Mouse (Mus musculus) thymus, adult 18-20 months (tissue): ENCODE measurements around the gene Tln2.

ENCODE experiments used
- DNase-seq, 2 experiments: peaks; one replicate each; pipeline ENCODE4 v3.0.0; 2022; ENCODE audit warnings: mixed read lengths in 2 of 2

Tln2 gene

DNA sequence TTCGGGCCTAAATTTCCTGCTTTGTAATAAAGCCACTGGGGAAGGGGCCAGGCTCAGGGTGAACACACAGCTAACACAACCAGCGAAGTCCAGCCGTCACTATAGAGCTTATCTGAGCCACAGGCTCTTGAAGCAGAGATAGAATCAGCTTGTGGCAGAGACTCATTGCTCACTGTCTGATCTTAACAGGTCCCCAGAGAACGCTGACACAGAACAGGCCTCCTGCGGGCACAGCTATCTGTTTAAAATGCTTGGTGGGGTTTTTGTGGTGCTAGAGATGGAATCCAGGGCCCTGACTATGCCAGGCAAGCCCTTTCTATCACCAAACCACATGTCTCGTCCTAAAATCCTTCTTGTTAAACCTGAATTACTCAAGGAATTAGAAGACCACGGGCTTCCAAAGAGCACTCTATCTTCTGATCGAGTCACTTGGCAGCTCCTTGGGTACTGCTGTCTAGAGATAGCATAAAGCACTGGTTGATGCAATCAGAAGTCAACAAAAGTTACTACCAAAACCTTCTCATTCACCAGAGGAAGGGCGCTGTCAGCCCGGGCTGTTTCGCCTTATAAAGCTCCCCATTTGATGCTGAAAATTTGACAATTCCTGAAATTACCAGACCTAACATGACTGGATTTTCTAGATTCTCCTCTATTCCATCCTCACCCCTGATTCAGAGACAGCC is 95.9 kb downstream of the Tln2 start:
- DNase-seq: no peak

- DNase-seq: no peak
These were observed 118.0 kb downstream of the Tln2 start for GRCm38 (mm10) chr9:67441484-67441883.

- no peak for DNase-seq
These were observed 122.0 kb downstream of the Tln2 start for GRCm38 (mm10) chr9:67437511-67437910.

GRCm38 (mm10) chr9:67435333-67436154 is 124.0 kb downstream of the Tln2 start:
- DNase-seq: no peak

- DNase-seq: no peak
These were observed 130.2 kb downstream of the Tln2 start for GRCm38 (mm10) chr9:67429199-67429892.

DNA sequence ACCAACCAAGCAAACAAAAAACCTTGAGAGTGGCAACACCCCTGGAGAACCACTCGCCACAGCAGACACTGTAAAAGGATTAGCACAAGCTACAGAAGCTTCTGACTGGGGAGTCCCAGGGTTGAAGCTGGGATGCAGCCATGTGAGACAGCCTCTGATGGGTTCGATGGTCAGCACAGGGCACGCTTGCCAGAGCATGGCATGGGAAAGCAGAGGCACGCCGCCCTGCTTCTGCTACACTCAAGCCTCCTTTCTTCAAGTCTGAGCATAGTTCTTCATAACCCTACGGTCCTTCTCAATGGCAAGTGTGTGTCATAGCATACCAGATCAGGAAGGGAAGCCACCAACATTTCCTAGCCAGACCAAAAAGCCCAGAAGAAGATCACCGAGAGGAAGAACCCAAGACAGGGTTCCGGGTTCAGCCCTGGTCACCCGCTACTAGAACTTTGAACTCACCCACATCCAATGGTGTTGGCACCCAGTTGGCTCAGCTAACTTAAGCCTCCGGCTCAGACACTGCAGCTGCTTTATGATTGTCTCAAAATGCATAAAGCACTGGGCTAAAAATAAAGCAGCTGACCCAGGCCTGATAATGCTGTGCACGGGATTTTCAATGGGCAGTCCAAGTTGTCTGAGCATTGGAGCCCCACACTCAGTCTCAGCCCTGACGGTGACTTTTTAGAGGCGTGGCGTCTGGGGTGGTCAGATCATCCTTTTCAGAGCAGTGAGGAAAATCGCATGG is 131.0 kb downstream of the Tln2 start:
- DNase-seq: no peak

DNA sequence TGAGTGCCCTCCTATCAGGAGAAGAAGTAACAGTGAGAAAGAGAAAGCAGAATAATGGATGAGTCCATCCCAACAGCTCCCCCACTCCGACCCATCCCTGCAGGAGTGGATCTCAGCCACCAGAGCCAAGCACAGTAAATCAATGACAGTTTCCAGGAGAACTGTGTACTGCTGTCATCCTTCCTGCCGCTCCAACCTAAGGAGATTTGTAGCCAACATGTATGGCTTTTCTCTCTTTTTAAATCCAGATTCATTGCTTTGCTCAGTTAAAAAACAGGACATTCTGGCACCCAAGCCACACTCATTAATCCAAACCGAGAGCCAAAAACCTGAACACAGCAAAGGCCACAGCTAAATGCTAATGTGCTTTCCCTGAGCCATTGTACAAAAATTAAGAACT is 133.2 kb downstream of the Tln2 start:
- no peak for DNase-seq

DNA sequence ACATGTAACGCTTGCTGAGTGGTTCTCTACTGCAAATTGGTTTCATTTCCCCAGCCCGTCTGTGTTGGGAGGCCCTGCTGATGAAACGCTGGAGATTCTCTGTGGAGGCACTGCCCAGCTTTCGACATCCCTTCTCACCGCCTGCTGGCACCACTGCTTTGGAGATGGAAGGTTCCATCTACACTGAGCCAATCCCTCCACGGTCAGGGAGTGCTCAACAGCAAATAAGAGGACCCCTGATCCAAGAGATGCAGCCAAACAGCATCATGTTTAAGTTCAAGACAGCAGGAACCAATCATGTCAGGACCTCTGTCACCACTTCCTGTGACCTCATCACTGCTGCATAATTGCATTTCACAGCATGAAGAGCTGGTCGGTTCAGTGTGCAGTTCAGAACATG is 135.4 kb downstream of the Tln2 start:
- DNase-seq: no peak

- no peak for DNase-seq
These were observed 141.4 kb downstream of the Tln2 start for GRCm38 (mm10) chr9:67418092-67418491.

DNA sequence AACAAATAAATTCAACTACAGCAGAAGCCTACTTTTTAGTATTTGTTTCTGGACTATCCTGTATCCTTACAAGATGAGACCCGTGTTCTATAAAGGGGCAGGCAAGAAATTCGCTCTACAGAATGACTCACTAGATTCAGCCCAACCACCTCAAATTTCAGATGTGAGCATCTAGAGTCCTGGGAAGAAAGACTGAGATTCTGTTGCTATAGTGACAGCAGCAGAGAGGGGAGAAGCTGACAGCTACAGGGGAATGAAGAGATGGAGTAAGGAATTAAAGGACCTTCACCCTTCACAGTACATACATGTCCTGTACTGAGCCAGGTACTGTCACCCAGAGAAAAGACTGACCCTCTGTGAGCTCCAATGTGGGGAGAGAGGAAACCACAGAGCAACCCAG is 148.8 kb downstream of the Tln2 start:
- no peak for DNase-seq

- no peak for DNase-seq
These were observed 154.8 kb downstream of the Tln2 start for GRCm38 (mm10) chr9:67404736-67405135.

DNA sequence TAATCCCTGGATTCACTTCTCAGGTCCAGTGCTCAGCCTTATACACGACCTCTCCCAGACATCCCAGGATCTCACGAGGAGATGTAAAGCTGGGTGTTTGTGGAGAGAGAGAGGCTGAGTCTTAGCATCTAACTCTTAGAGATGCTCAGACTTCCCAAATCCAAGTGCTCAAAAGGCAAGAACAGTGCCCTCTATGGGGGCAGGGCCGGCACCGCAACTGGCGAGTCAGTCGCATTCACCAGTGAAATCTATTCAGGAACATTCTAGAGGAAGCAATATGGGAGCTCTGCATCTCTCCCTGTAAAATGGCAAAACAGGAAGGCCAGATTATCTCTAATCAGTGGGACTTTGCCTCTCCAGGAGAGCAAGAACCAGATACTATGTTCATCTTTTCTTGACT is 159.9 kb downstream of the Tln2 start:
- no peak for DNase-seq

DNA sequence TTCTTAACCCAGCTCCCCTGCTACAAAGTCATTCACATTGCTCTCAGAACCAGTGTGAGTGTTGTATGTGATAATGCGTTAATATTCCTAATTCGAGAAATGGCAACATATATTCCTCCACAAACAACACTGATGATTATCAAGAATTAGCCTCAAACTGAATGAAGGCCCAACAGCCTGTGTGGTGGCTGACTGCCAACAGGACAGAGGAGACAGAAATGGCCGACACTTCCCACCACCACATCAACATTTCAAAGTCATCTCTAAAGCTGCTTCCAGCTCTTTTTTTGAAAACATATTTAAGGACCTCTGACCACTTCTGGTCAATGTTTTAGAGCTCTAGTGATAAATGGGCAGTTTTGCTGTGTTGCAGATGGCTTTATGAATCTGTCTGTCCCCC is 161.7 kb downstream of the Tln2 start:
- no peak for DNase-seq

DNA sequence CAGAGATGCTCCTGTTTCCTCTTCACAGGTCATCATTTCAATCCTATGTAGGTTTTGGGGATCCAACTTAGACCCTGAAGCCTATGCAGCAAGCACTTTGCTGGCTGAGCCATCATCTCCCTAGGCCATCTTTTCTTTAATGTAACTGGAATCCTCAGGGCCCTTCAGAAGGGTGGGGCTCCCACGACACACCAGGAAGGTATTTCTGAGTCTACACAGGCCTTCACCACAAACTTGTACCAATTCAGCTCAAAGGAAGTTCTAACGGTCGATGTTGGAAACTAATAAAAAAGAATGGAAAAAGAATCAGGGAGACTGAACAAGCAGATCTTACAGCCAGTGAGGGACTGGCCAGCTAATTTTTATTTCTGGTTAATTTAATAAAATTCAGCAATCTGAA is 163.1 kb downstream of the Tln2 start:
- no peak for DNase-seq

DNA sequence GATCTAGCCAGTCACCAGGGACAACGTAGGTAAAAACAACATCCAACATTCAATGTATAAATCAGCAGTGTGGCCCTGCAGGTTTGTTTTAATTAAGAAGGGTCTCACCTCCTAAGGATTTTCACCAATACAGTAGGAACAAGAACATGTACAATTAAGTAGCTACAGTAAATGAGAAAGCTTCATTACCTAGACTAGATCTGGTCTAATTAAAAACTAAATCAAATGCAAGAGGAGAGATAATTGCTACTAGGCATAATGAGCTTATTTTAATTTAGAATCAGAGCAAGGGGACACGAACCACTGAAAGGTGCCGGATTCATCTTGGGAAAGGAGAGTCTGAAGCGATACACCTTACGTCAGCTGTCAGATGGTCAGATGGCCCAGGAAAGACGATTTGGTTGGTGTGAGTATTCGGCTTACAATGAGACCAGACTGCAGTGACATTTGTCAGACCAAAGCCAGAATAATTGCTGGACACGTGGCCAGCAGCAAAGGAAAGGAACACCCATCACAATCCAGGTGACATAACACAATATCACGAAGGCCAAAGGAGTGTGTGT is 175.4 kb downstream of the Tln2 start:
- no peak for DNase-seq

- DNase-seq: no peak
These were observed 179.4 kb downstream of the Tln2 start for GRCm38 (mm10) chr9:67380095-67380494.

DNA sequence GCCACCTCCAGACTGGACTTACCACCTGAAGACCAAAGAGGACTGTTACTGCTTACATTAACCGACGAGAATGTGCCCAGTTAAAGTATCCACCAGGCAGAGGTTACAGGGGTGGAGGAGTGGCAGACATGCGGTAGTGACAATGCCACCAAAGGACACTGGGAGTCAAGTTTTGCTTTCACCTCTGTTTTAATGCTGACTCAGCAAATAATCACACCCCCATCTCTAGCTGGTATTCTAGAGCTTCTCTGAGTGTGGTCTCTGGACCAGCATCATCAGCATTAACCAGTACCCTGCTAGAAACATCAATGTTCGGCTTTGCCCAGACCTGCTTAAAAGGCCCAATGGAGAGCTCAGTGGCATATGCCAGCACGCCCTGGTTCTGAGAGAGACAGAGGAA is 180.7 kb downstream of the Tln2 start:
- no peak for DNase-seq

- DNase-seq: no peak
These were observed 191.4 kb downstream of the Tln2 start for GRCm38 (mm10) chr9:67368078-67368477.

GRCm38 (mm10) chr9:67362511-67362910 is 197.0 kb downstream of the Tln2 start:
- no peak for DNase-seq

- no peak for DNase-seq
These were observed 197.4 kb downstream of the Tln2 start for GRCm38 (mm10) chr9:67362053-67362452.

GRCm38 (mm10) chr9:67361511-67361910 is 198.0 kb downstream of the Tln2 start:
- DNase-seq: no peak

DNA sequence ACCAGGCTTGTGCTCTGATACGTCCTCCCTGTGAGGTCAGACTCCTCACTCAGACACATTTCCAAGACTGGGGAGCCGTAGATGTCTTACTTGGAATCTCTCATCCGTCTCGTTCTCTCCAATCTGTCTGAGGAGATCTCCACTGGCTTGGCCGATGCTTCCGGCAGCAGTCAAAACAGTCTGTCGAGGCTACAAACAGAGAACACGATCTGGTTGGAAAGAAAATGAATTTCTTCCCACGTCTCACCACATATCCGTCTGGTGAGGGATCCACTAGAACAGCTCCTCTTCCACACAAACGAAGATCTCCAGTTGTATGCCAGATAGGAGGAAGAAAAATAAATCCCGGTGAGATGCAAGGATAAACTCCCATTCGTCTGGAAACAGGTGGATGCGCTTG is 205.1 kb downstream of the Tln2 start:
- DNase-seq: no peak

- DNase-seq: no peak
These were observed 206.1 kb downstream of the Tln2 start for GRCm38 (mm10) chr9:67353365-67353764.
